Mouse (Mus musculus): ENCODE results near the gene Olfr554.
"Not testable (repeated sequence)": the region's sequence is repeated elsewhere in the genome, so short reads cannot be mapped to it uniquely, and the experiment has no call there.

Olfr554 gene

DNA sequence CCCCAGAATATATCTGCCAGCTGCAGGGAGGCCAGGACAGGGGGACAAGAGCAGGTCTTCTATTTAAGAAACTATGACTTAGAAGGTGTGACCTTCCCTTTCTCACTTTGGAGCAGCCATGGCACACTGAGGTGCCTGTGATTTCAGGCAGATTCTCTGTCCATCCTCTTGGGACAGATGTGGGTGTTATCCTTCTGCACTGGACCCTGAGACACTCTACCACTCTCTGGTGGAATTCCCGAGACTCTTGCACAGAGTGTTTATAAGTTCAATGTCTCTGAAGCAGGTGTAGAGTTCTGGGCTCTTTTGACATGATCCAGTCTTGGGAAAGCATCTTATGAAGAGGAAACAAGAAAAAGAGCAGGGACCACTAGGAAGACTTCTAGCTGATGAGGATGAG lies at the start of gene Olfr554:
Olfr554 (plus strand) TSS at position 301 of the 400 bp plus-strand sequence.
- DNase-seq (ENCODE audit: low spot score), result no peak

DNA sequence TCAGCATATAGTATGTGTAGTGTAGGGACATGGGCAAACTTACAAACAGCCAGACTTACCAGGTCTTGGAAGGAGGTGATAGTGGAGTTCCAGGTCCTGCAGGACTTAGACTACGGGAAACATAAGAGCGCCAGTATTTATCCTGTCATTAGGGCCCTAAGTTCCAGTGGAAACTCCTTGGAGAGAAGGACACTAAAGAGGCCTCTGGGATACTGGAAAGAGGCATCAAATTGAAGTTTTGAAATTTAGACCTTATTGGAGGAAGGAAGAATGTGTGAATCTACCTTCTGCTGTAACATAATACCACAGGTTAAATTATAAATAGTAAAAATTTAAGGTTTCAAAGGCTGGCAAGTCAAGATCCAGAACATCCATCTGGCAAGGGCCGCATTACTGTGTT lies 46.4 kb upstream of the Olfr554 start, which contains the start of gene Olfr551:
Olfr551 (minus strand) TSS at position 101 of the 400 bp plus-strand sequence.
- DNase-seq (ENCODE audit: low spot score), result no peak

DNA sequence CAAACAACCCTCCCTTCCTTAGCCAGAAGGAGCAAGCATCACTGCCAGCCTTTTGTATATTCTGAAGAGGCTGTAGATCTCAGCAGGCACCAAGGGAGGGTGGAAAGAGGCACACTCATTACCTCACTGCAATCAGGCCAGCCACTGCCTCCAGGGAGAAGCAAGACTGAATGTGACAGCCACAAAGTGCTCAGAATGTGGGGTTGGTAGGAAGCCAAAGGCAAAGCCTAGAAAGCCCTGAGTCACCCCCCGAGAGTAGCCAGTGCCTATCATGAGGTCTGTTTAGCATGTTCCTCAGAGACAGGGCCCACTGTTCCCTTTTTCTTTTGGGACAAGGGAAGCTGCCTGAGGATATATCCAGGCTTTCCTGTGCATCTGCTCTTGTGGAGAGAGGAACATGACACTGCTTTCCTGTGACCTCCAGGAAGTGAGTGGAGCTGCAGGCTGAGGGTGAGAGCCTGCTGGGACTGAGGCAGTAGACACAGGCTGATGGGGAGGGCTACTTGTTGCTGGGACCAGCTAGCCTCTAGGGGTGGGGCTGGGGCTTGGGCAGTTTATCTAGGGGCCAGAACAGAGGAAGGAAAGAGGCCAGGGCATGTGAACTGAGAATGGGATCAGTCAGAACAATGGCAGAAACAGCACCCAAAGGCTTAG lies 40.7 kb upstream of the Olfr554 start, which contains the start of gene Olfr552:
Olfr552 (plus strand) TSS at position 393 of the 654 bp plus-strand sequence.
- no peak for DNase-seq (ENCODE audit: low spot score)

DNA sequence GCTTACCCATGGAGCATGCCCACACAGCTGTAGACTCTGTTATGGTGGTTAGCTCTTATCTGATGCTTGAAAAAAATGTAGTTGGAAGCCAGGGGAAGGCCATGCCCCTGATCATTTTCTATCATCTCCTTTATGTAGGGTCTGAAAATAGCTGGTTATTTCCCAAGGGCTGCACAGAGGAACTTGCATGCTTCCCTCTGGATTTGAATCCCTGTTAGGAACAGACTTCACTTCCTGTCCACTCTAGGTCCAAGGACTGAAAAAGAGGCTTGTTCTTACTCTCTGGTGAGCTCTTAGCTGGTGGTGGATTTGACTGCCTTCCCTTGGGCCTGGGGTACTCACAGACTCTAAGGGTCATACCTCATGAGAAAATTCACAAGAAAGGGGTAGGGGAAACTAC lies 20.1 kb upstream of the Olfr554 start, which contains the start of gene Olfr553:
Olfr553 (minus strand) TSS at position 101 of the 400 bp plus-strand sequence.
- no peak for DNase-seq (ENCODE audit: low spot score)

DNA sequence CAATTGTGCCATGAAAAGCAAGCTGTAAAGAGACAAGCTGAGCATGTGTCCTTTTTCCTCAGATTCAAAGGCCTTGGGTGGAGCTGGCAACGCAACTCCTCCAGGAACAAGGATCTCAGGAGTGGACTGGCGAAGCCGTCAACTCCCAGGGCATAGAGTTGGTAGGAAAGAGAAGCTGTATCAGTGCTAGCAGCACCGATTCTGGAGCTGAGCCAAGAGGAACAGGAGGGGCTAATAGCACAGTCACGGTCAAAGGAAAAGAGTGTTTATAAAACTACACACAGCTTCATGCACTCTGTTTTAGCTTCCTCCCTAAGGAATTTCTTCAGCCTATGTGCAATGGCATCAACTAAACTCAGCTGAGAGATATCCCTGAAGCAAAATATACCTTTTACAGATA lies 18.6 kb upstream of the Olfr554 start:
- DNase-seq (ENCODE audit: low spot score), result no peak

DNA sequence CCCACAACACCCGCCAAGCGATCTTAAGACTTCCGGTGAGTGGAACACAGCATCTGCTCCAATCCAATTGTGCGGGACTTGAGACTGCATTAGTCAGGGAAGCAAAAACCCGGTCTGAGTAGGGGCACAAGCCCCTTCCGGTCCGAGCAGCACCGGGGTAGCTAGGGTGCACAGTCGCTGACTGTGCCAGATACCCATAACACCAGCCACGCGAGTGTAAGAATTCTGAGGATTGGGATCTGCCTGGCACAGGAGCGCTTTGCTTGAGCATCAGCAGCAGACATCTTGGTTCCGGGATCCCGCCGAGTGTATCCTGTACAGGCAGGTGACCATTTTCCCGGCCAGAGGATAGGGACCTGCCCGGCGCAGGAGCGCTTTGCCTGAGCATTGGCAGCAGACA lies 17.9 kb upstream of the Olfr554 start:
- DNase-seq (ENCODE audit: low spot score), result not testable (repeated sequence)

DNA sequence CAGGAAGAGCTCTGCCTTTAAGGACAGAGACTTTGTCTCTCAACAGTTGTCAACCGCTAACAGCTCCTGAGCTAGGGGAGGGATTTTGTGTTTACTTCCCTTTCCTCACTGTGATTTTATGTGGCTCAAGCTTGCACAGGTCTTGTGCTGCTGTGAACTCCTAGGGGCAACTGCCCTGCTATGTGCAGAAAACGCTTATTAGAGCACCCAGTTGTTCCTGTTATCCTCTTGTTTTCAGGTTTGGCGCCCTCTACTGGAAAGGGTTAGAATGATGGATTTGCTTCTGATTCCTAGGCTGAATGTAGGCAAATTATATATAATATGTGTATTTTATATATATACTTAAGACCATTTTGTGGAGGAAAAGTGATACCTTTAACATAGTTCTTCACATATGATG lies 1.6 kb upstream of the Olfr554 start:
- DNase-seq (ENCODE audit: low spot score), result peak; percentile 31

DNA sequence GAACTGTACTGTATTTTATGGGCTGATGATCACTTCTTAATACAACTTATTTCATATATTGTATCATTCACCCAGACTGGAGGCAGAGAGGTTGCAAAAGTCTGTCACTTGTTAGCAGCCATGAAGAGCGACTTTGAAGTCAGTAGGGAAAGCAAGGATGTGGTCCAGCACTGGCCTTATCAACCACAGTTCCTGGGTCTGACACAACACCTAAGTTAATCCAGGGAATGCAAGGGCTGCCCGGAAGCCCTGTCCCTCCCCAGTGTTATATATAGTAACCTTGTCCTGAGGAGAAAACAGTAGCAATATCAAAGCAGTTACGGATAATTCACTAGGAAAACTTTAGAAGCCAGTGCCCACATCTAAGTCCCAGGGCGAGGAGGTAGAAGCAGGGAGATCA lies 6.7 kb downstream of the Olfr554 start:
- not testable (repeated sequence) for DNase-seq (ENCODE audit: low spot score)

DNA sequence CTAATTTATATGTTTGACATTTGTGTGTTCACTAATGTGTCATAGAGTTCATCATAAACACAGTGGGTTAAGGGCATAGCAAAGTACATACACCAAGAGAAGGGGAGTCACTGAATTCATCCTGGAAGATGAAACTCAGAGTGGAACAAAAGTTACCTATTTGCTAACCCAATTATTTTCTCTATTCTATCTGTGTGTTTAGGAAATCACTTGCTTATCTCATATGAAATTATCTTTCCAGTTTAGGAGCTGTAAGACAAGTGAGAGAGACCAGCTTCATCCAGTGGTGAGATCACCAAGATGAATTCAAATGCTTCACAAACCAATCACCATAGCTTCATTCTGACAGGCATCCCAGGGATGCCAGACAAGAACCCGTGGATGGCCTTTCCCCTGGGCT lies 20.3 kb downstream of the Olfr554 start, which contains the start of gene Olfr555:
Olfr555 (plus strand) TSS at position 301 of the 400 bp plus-strand sequence.
- no peak for DNase-seq (ENCODE audit: low spot score)

DNA sequence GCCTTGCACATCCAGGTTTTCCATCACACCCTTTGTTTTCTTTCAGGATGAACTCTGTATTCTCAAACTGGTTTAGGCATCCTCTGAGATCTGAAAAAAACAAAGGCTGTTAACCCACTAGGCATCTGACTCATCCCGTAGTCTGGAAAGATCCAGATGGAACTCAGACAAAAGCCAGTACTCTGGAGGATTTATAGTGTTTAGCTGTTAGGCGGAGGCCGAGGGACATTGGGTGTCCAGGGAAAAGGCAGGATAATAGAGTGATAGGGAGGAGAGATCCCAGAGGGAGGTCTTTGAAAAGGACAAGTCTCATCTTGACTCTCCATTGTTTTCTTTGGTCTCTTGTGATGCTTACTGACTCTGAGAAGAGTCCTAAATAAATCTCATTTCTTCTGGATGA lies 26.4 kb downstream of the Olfr554 start, which contains the start of gene Olfr556:
Olfr556 (plus strand) TSS at position 301 of the 400 bp plus-strand sequence.
- DNase-seq (ENCODE audit: low spot score), result no peak

DNA sequence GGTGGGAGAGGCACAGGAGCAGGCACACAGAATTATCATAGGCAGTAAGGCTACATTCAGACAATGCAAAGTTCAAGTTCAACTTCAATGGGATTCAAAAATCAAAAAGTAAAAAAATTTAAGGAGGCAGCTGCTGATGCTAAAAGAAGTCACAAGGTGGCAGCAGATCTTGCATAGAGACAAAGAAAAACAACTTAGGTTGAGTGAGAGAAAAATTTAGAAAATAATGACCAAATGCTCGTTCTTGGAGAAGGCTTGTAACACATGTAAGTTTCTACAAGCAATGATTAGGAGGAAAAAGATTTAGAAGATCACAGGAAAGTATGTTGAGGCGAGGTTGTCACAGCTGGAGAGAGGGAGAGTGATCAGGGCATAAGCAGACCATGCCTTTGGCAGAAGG lies 27.1 kb downstream of the Olfr554 start:
- DNase-seq (ENCODE audit: low spot score), result no peak

DNA sequence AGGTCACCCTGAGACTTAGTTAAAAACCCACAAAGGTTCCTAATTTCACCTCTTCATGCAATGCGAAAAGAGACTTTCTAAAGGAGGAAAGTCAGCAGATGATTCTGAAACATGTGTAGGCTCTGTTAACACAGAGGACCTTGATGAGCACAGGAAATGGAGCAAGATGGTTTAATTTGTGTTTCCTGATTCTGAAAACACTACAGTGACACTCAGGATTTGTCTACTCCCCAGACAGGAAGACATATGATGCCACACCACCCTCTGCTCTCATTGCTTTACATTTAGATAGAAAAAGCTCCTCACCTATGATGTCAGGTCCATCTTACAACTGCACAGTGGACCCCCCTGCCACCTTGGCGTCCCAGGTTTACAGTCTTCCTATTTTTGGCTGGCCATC lies 38.0 kb downstream of the Olfr554 start:
- DNase-seq (ENCODE audit: low spot score), result no peak

DNA sequence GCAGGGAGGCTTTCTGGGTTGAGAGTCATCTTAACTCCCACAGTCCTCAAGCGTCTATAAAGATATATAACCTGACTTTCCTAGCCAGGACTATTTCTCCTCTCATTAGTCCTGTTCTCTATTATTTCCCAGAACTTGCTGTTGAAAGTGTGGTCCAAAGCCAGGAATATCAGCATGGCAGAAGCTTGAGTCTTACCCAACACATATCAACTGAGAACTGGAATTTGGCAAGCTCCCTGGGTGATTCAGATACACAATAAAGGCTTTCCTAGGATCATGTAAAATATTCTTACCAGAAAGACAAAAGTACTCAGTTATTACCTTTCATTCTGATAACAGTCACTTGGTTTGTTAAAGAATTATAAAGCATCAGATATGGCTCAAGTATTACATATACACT lies 43.7 kb downstream of the Olfr554 start:
- DNase-seq (ENCODE audit: low spot score), result no peak

DNA sequence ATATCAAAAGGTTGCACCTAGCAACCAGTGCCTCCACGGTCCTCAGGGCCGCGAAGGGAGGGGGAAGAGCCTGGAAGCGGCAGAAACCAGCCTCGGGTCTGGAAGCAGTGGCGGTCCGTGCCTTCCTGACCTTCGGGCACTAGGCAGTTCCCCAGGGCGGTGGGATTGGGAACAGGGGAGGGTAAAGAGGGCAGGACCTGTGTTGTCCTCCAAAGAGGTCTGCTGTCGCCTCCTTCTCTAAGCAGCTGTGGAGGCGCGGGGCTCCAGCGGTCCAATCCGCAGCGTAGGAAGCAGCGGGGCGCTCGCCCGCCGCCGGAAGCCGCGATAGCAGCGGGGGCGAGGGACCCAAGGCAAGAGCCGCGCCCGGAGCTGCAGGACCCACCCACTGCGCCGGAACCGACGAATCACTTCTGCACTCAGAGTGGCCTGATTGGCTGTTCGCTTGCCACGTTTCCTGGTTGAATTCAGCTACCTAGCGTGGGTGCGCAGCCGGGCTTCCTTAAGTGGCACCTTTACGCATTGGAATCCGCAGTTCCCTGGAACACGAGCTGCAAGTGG lies 48.8 kb downstream of the Olfr554 start, which contains the start of gene Trim68:
Trim68 (minus strand) TSS at position 384 of the 558 bp plus-strand sequence.
- DNase-seq (ENCODE audit: low spot score), result peak; percentile 64

Measured in layer of hippocampus, adult 9-10 months (tissue).